Mouse (Mus musculus): ENCODE results near the gene Hsd17b2.
"Not testable (repeated sequence)": the region's sequence is repeated elsewhere in the genome, so short reads cannot be mapped to it uniquely, and the experiment has no call there.

The Hsd17b2 gene

GRCm38 (mm10) chr8:117714604-117715003 lies 12.9 kb downstream of the Hsd17b2 start:
- no peak for DNase-seq (ENCODE audit: low read depth, low spot score)

- peak; percentile 16 for DNase-seq (ENCODE audit: low read depth, low spot score)
Measured at GRCm38 (mm10) chr8:117715896-117716295, 14.2 kb downstream of the Hsd17b2 start.

GRCm38 (mm10) chr8:117718152-117718860 lies 16.6 kb downstream of the Hsd17b2 start:
- DNase-seq (ENCODE audit: low read depth, low spot score), result no peak

- no peak for DNase-seq (ENCODE audit: low read depth, low spot score)
Measured at GRCm38 (mm10) chr8:117726467-117726866, 24.8 kb downstream of the Hsd17b2 start.

GRCm38 (mm10) chr8:117727561-117727960 lies 25.9 kb downstream of the Hsd17b2 start:
- DNase-seq (ENCODE audit: low read depth, low spot score), result peak; percentile 63

GRCm38 (mm10) chr8:117728234-117728633 lies 26.5 kb downstream of the Hsd17b2 start:
- no peak for DNase-seq (ENCODE audit: low read depth, low spot score)

- DNase-seq (ENCODE audit: low read depth, low spot score), result no peak
Measured at GRCm38 (mm10) chr8:117730980-117731379, 29.3 kb downstream of the Hsd17b2 start.

- no peak for DNase-seq (ENCODE audit: low read depth, low spot score)
Measured at GRCm38 (mm10) chr8:117736657-117737175, 35.0 kb downstream of the Hsd17b2 start.

GRCm38 (mm10) chr8:117738206-117738605 lies 36.5 kb downstream of the Hsd17b2 start:
- not testable (repeated sequence) for DNase-seq (ENCODE audit: low read depth, low spot score)

GRCm38 (mm10) chr8:117740387-117740998 lies 38.8 kb downstream of the Hsd17b2 start:
- no peak for DNase-seq (ENCODE audit: low read depth, low spot score)

GRCm38 (mm10) chr8:117742431-117743012 lies 40.8 kb downstream of the Hsd17b2 start:
- DNase-seq (ENCODE audit: low read depth, low spot score), result no peak

GRCm38 (mm10) chr8:117746651-117747050 lies 44.9 kb downstream of the Hsd17b2 start:
- no peak for DNase-seq (ENCODE audit: low read depth, low spot score)

- DNase-seq (ENCODE audit: low read depth, low spot score), result peak; percentile 97
Measured at GRCm38 (mm10) chr8:117747428-117747827, 45.7 kb downstream of the Hsd17b2 start.

- DNase-seq (ENCODE audit: low read depth, low spot score), result peak; percentile 65
Measured at GRCm38 (mm10) chr8:117747886-117748730, 46.4 kb downstream of the Hsd17b2 start.

- peak; percentile 68 for DNase-seq (ENCODE audit: low read depth, low spot score)
Measured at GRCm38 (mm10) chr8:117749436-117749835, 47.7 kb downstream of the Hsd17b2 start.

- no peak for DNase-seq (ENCODE audit: low read depth, low spot score)
Measured at GRCm38 (mm10) chr8:117757900-117758299, 56.2 kb downstream of the Hsd17b2 start.

- DNase-seq (ENCODE audit: low read depth, low spot score), result no peak
Measured at GRCm38 (mm10) chr8:117762776-117763175, 61.1 kb downstream of the Hsd17b2 start.

- no peak for DNase-seq (ENCODE audit: low read depth, low spot score)
Measured at GRCm38 (mm10) chr8:117764625-117765024, 62.9 kb downstream of the Hsd17b2 start.

GRCm38 (mm10) chr8:117765947-117766346 lies 64.2 kb downstream of the Hsd17b2 start:
- DNase-seq (ENCODE audit: low read depth, low spot score), result no peak

- DNase-seq (ENCODE audit: low read depth, low spot score), result no peak
Measured at GRCm38 (mm10) chr8:117768971-117769370, 67.3 kb downstream of the Hsd17b2 start.

GRCm38 (mm10) chr8:117771115-117771836 lies 69.6 kb downstream of the Hsd17b2 start:
- no peak for DNase-seq (ENCODE audit: low read depth, low spot score)
